Mouse (Mus musculus): Measurements from ENCODE around the gene Ilkap. TPM values are rescaled to one million over a fixed set of nuclear protein-coding genes. Genes with fewer than 3 reads are reported as not detected.
A peak's percentile ranks its signal among the peaks of the same experiment; 100 is the strongest.

Gene Ilkap
- polyA plus RNA-seq, 1 experiment, result 77.6 TPM

- Histone ChIP-seq H3K79me3 (ENCODE audit: low read depth) (no peaks in the 10 kb centered on the region), H3ac (ENCODE audit: control insufficient read depth, insufficient read length, low read depth) (no peak within 1 kb of the TSS), H3K79me2 (ENCODE audit: control insufficient read depth, insufficient read depth) (no peaks in the 10 kb centered on the region), H3K36me3 (ENCODE audit: control insufficient read depth, insufficient read depth) (no peaks in the 10 kb centered on the region), H3K4me3 (ENCODE audit: insufficient read depth, poor library complexity, severe bottlenecking) (no peak within 1 kb of the TSS), H3K27me3 (ENCODE audit: control insufficient read depth, insufficient read depth, insufficient read length) (no peaks in the 10 kb centered on the region)
- TF ChIP-seq USF1 (IDR thresholded peaks at IDR 0.05; ENCODE audit: low read depth) (peak; percentile 66), FOSL1 (IDR thresholded peaks at IDR 0.05; ENCODE audit: insufficient read depth, low read length, poor library complexity, severe bottlenecking) (no peak), CEBPB (IDR thresholded peaks at IDR 0.05; ENCODE audit: low read depth) (no peak), MYOG (IDR thresholded peaks at IDR 0.05; ENCODE audit: control insufficient read depth, extremely low read depth, insufficient read length) (no peak)
Measured at GRCm38 (mm10) chr1:91350841-91351240, 47.8 kb downstream of the Ilkap start, which contains the start of gene Klhl30. Gene Klhl30 (plus strand): TSS chr1:91351016.

GRCm38 (mm10) chr1:91346892-91347291 is 51.7 kb downstream of the Ilkap start:
- Histone ChIP-seq H3K79me3 (ENCODE audit: low read depth) (no peaks in the 10 kb centered on the region), H3K36me3 (ENCODE audit: control insufficient read depth, insufficient read depth) (no peaks in the 10 kb centered on the region), H3K4me3 (ENCODE audit: insufficient read depth, poor library complexity, severe bottlenecking) (no peak overlapping the region), H3K79me2 (ENCODE audit: control insufficient read depth, insufficient read depth) (no peaks in the 10 kb centered on the region), H3ac (ENCODE audit: control insufficient read depth, insufficient read length, low read depth) (no peak overlapping the region), H3K27me3 (ENCODE audit: control insufficient read depth, insufficient read depth, insufficient read length) (no peaks in the 10 kb centered on the region)
- TF ChIP-seq CTCF (IDR thresholded peaks at IDR 0.05; ENCODE audit: control insufficient read depth, insufficient read depth, insufficient read length) (peak; percentile 74), USF1 (IDR thresholded peaks at IDR 0.05; ENCODE audit: low read depth) (no peak)

- Histone ChIP-seq H3K4me3 (ENCODE audit: insufficient read depth, poor library complexity, severe bottlenecking) (no peak overlapping the region), H3K27me3 (ENCODE audit: control insufficient read depth, insufficient read depth, insufficient read length) (no peaks in the 10 kb centered on the region), H3ac (ENCODE audit: control insufficient read depth, insufficient read length, low read depth) (no peak overlapping the region), H3K79me3 (ENCODE audit: low read depth) (no peaks in the 10 kb centered on the region), H3K36me3 (ENCODE audit: control insufficient read depth, insufficient read depth) (no peaks in the 10 kb centered on the region), H3K79me2 (ENCODE audit: control insufficient read depth, insufficient read depth) (no peaks in the 10 kb centered on the region)
- no peak for TF ChIP-seq MYOG (IDR thresholded peaks at IDR 0.05; ENCODE audit: control insufficient read depth, extremely low read depth, insufficient read length)
- TF ChIP-seq MYOD1 (IDR thresholded peaks at IDR 0.05; ENCODE audit: control insufficient read depth, insufficient read length, low read depth), result no peak
- no peak for TF ChIP-seq MAX (IDR thresholded peaks at IDR 0.05)
- no peak for TF ChIP-seq CEBPB (IDR thresholded peaks at IDR 0.05; ENCODE audit: low read depth)
- TF ChIP-seq CTCF (IDR thresholded peaks at IDR 0.05; ENCODE audit: control insufficient read depth, insufficient read depth, insufficient read length), result no peak
- TF ChIP-seq FOSL1 (IDR thresholded peaks at IDR 0.05; ENCODE audit: insufficient read depth, low read length, poor library complexity, severe bottlenecking), result no peak
Measured at GRCm38 (mm10) chr1:91344921-91345685, 53.5 kb downstream of the Ilkap start.

GRCm38 (mm10) chr1:91344001-91344400 is 54.6 kb downstream of the Ilkap start:
- TF ChIP-seq MYOG (IDR thresholded peaks at IDR 0.05; ENCODE audit: control insufficient read depth, extremely low read depth, insufficient read length), result no peak
- no peak for TF ChIP-seq MAX (IDR thresholded peaks at IDR 0.05)
- TF ChIP-seq CTCF (IDR thresholded peaks at IDR 0.05; ENCODE audit: control insufficient read depth, insufficient read depth, insufficient read length), result no peak
- no peak for TF ChIP-seq FOSL1 (IDR thresholded peaks at IDR 0.05; ENCODE audit: insufficient read depth, low read length, poor library complexity, severe bottlenecking)
- no peak for TF ChIP-seq CEBPB (IDR thresholded peaks at IDR 0.05; ENCODE audit: low read depth)
- TF ChIP-seq MYOD1 (IDR thresholded peaks at IDR 0.05; ENCODE audit: control insufficient read depth, insufficient read length, low read depth), result no peak
- no peak for TF ChIP-seq USF1 (IDR thresholded peaks at IDR 0.05; ENCODE audit: low read depth)
- H3K4me3 ChIP-seq (ENCODE audit: insufficient read depth, poor library complexity, severe bottlenecking), result no peak overlapping the region
- H3K79me2 ChIP-seq (ENCODE audit: control insufficient read depth, insufficient read depth), result no peaks in the 10 kb centered on the region
- no peaks in the 10 kb centered on the region for H3K27me3 ChIP-seq (ENCODE audit: control insufficient read depth, insufficient read depth, insufficient read length)
- no peak overlapping the region for H3ac ChIP-seq (ENCODE audit: control insufficient read depth, insufficient read length, low read depth)
- H3K36me3 ChIP-seq (ENCODE audit: control insufficient read depth, insufficient read depth), result no peaks in the 10 kb centered on the region
- no peaks in the 10 kb centered on the region for H3K79me3 ChIP-seq (ENCODE audit: low read depth)

GRCm38 (mm10) chr1:91337355-91337754 is 61.3 kb downstream of the Ilkap start:
- Histone ChIP-seq H3K4me3 (ENCODE audit: insufficient read depth, poor library complexity, severe bottlenecking) (no peak overlapping the region), H3ac (ENCODE audit: control insufficient read depth, insufficient read length, low read depth) (no peak overlapping the region), H3K79me2 (ENCODE audit: control insufficient read depth, insufficient read depth) (no peaks in the 10 kb centered on the region), H3K27me3 (ENCODE audit: control insufficient read depth, insufficient read depth, insufficient read length) (no peaks in the 10 kb centered on the region), H3K79me3 (ENCODE audit: low read depth) (no peaks in the 10 kb centered on the region), H3K36me3 (ENCODE audit: control insufficient read depth, insufficient read depth) (no peaks in the 10 kb centered on the region)
- no peak for TF ChIP-seq MYOG (IDR thresholded peaks at IDR 0.05; ENCODE audit: control insufficient read depth, extremely low read depth, insufficient read length)
- no peak for TF ChIP-seq CTCF (IDR thresholded peaks at IDR 0.05; ENCODE audit: control insufficient read depth, insufficient read depth, insufficient read length)
- no peak for TF ChIP-seq CEBPB (IDR thresholded peaks at IDR 0.05; ENCODE audit: low read depth)
- TF ChIP-seq MYOD1 (IDR thresholded peaks at IDR 0.05; ENCODE audit: control insufficient read depth, insufficient read length, low read depth), result no peak
- TF ChIP-seq FOSL1 (IDR thresholded peaks at IDR 0.05; ENCODE audit: insufficient read depth, low read length, poor library complexity, severe bottlenecking), result no peak
- TF ChIP-seq USF1 (IDR thresholded peaks at IDR 0.05; ENCODE audit: low read depth), result no peak
- TF ChIP-seq MAX (IDR thresholded peaks at IDR 0.05), result no peak

- H3K79me2 ChIP-seq (ENCODE audit: control insufficient read depth, insufficient read depth), result no peaks in the 10 kb centered on the region
- H3K36me3 ChIP-seq (ENCODE audit: control insufficient read depth, insufficient read depth), result no peaks in the 10 kb centered on the region
- no peaks in the 10 kb centered on the region for H3K27me3 ChIP-seq (ENCODE audit: control insufficient read depth, insufficient read depth, insufficient read length)
- H3ac ChIP-seq (ENCODE audit: control insufficient read depth, insufficient read length, low read depth), result no peak overlapping the region
- TF ChIP-seq CTCF (IDR thresholded peaks at IDR 0.05; ENCODE audit: control insufficient read depth, insufficient read depth, insufficient read length) (no peak), FOSL1 (IDR thresholded peaks at IDR 0.05; ENCODE audit: insufficient read depth, low read length, poor library complexity, severe bottlenecking) (no peak), MAX (IDR thresholded peaks at IDR 0.05) (no peak)
- H3K4me3 ChIP-seq (ENCODE audit: insufficient read depth, poor library complexity, severe bottlenecking), result no peak overlapping the region
- no peaks in the 10 kb centered on the region for H3K79me3 ChIP-seq (ENCODE audit: low read depth)
Measured at GRCm38 (mm10) chr1:91333582-91333981, 65.0 kb downstream of the Ilkap start.
